Mouse (Mus musculus) forebrain, embryonic 14.5 days (tissue): ENCODE data around the gene BC005537. TPM values are rescaled to one million over a fixed set of nuclear protein-coding genes. Genes with fewer than 3 reads are reported as not detected.
A peak's percentile ranks its signal among the peaks of the same experiment; 100 is the strongest.

Source experiments
- ATAC-seq: fragments of 200-750 bp; cut with Nextera tagmentation; 2 replicates; pipeline ENCODE4 v1.8.0; 2017; ENCODE audit warnings: mild to moderate bottlenecking, moderate library complexity
- DNase-seq: peaks from one replicate; pipeline ENCODE4 v3.0.0-alpha.2; 2015; ENCODE audit warnings: low spot score
- H3K27ac ChIP-seq: fragments of 300-500 bp; sonication (generic); 2 replicates; pipeline ENCODE4 v1.5.1; 2014; ENCODE audit warnings: low read depth, mild to moderate bottlenecking, control low read depth, low read length, moderate library complexity
- H3K27me3 ChIP-seq: fragments of 300-500 bp; sonication (generic); replicated peaks from 2 replicates; pipeline ENCODE4 v1.6.1; 2014; ENCODE audit warnings: low read length, control low read depth, mixed read lengths; ENCODE audit not compliant: control insufficient read depth, insufficient read depth
- H3K36me3 ChIP-seq: fragments of 300-500 bp; sonication (generic); 2 replicates; pipeline ENCODE4 v1.6.1; 2014; ENCODE audit warnings: low read length, control low read depth; ENCODE audit not compliant: control insufficient read depth, insufficient read depth
- H3K4me1 ChIP-seq: fragments of 300-500 bp; sonication (generic); 2 replicates; pipeline ENCODE4 v1.6.1; 2014; ENCODE audit warnings: antibody characterized with exemption, low read length, control low read depth; ENCODE audit not compliant: control insufficient read depth, insufficient read depth
- H3K4me2 ChIP-seq: fragments of 300-500 bp; sonication (generic); 2 replicates; pipeline ENCODE4 v1.6.1; 2014; ENCODE audit warnings: mild to moderate bottlenecking, control low read depth, low read length
- H3K4me3 ChIP-seq: fragments of 300-500 bp; sonication (generic); 2 replicates; pipeline ENCODE4 v1.5.1; 2014; ENCODE audit warnings: low read depth, low read length, control low read depth
- H3K9ac ChIP-seq: fragments of 300-500 bp; sonication (generic); 2 replicates; pipeline ENCODE4 v1.6.1; 2014; ENCODE audit warnings: mild to moderate bottlenecking, low read length, control low read depth, moderate library complexity
- H3K9me3 ChIP-seq: fragments of 300-500 bp; sonication (generic); replicated peaks from 2 replicates; pipeline ENCODE4 v1.6.1; 2016; ENCODE audit warnings: low read length, control low read depth, mixed read lengths; ENCODE audit not compliant: control insufficient read depth
- WGBS: fragments of 180-500 bp; shearing (Covaris S2); extraction: QIAGEN DNeasy Blood & Tissue Kit; methylation state at CpG from one replicate; pipeline ENCODE4 v1.1.7; 2014; 5-methylcytosine and 5-hydroxymethylcytosine counted together
- polyA plus RNA-seq: library from polyadenylated mRNA; unstranded; fragments of >200 nt; fragmentation: Nextera tagmentation; extraction: Ambion mirVana; gene quantifications from 2 replicates; pipeline ENCODE4 v1.2.1, GENCODE M21; 2014

BC005537 gene
- polyA plus RNA-seq, 1 experiment from 2014 or later: 50.3 TPM

DNA sequence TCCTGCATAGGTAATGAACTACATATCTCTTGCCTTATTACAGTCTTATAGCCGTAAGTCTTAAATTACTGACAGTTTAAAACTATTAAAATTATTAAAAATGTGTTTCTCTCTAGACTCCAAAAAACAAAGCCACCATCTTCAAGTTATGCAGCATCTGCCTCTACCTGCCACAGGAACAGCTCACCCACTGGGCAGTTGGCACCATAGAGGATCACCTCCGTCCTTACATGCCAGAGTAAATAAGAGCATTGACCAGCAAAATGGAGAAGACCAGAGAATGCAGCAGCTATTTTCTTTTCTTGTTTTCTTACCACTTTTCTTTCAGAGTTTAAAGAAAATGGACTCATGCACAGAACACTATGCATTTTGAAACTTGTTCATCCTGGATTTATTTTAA lies 11.1 kb downstream of the BC005537 start:
- Histone ChIP-seq H3K4me3 (no peak overlapping the region), H3K4me2 (no peak overlapping the region), H3K9me3 (no peaks in the 10 kb centered on the region), H3K27me3 (no peaks in the 10 kb centered on the region), H3K9ac (no peak overlapping the region), H3K36me3 (peaks cover 76% of the 10 kb centered on the region), H3K4me1 (no peaks in the 10 kb centered on the region), H3K27ac (no peak overlapping the region)
- WGBS: 94% methylated on average over 2 of the region's 2 CpGs
- ATAC-seq: no peak
- no peak for DNase-seq

DNA sequence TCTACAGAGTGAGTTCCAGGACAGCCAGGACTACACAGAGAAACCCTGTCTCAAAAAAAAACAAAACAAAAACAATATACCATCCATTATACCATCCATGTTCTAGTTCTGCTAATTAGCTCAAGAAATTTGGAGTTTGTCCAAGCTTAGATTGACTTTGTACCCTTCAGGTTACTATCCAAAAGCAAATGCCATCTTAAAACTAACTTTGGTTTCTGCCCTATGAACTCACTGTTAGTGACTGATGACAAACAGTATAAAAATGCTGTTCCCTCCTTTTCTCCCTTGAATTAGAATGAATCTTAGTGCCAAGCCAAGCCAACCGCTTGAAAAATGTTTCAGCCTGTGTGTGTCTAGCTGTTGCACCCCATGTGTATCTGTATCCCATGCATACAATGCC lies 13.2 kb downstream of the BC005537 start:
- H3K4me2 ChIP-seq: no peak overlapping the region
- 71% methylated on average over 1 of the region's 1 CpGs for WGBS
- no peaks in the 10 kb centered on the region for H3K9me3 ChIP-seq
- H3K27ac ChIP-seq: no peak overlapping the region
- DNase-seq: no peak
- peaks cover 58% of the 10 kb centered on the region for H3K36me3 ChIP-seq
- H3K27me3 ChIP-seq: no peaks in the 10 kb centered on the region
- no peaks in the 10 kb centered on the region for H3K4me1 ChIP-seq
- H3K4me3 ChIP-seq: no peak overlapping the region
- no peak overlapping the region for H3K9ac ChIP-seq
- no peak for ATAC-seq

DNA sequence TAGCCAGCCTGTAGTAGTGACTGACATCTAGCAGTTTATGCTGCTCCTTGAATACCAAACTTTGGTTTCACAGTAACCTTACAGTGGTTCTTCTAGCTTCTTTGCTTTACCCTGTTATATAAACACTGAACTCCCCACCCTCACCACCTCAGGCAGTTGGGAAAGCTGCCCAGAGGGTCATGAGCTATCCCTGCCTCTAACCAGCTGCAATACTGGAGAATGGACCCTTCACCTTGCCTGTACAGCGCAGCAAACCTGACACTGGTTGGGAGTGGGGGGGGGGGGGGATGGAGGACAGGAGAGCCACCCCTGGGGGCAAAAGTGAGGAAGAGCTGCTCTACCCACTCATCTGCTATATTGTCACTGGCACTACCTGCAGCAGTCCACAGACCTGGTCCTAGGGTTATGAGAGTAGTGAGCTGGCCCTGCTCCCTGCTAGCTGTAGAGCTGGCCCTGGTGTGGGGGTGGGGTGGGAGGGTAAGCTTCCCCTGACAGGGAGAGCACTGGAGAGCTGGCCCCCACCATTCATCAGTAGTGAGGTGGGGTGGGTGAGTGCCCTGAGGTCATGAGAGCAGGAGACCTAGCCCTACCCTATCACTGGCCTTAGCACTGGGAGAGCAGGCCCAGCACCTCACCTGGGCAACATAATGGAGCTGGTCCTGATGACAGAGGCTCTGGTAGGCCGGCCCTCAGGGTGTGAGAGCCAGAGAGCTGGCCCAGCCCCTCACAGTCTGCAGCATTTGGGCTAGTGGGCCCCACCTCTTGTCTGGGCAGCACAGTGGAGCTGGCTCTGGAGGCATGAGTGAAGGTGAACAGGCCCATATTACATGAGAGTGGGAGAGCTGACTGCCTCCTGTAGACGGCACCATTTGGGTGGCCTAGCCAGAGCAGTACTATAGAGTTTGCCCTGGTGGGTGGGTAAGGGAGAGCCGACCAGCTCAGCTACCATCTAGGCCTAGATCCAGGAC lies 15.0 kb downstream of the BC005537 start:
- 59% methylated on average over 4 of the region's 4 CpGs for WGBS
- no peak for DNase-seq
- peak; percentile 68 for ATAC-seq
- H3K4me2 ChIP-seq: no peak overlapping the region
- peaks cover 45% of the 10 kb centered on the region for H3K36me3 ChIP-seq
- no peak overlapping the region for H3K27ac ChIP-seq
- H3K4me1 ChIP-seq: no peaks in the 10 kb centered on the region
- no peaks in the 10 kb centered on the region for H3K27me3 ChIP-seq
- no peaks in the 10 kb centered on the region for H3K9me3 ChIP-seq
- H3K4me3 ChIP-seq: no peak overlapping the region
- H3K9ac ChIP-seq: no peak overlapping the region

DNA sequence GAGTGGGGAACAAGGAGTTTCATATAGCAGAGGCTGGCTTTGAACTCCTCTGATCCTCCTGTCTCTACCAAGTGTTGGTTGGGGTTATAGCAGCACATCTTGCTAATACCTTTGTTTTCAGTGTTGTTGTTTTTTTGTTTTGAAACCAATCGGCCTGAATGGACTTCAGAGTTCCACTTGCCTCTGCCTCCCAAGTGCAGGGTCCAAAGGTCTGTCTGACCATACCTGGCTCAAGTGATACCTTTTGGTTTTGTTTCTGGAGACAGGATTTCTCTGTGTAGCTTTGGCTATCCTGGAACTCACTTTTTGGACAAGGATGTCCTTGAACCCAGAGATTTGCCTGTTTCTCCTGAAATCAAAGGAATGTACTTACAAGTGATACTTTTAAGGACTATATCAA lies 18.5 kb downstream of the BC005537 start:
- H3K4me3 ChIP-seq: no peak overlapping the region
- peaks cover 15% of the 10 kb centered on the region for H3K36me3 ChIP-seq
- DNase-seq (no peak), ATAC-seq (no peak)
- no peaks in the 10 kb centered on the region for H3K27me3 ChIP-seq
- H3K4me2 ChIP-seq: no peak overlapping the region
- H3K4me1 ChIP-seq: no peaks in the 10 kb centered on the region
- no peak overlapping the region for H3K9ac ChIP-seq
- 64% methylated on average over 1 of the region's 1 CpGs for WGBS
- H3K9me3 ChIP-seq: no peaks in the 10 kb centered on the region
- no peak overlapping the region for H3K27ac ChIP-seq

DNA sequence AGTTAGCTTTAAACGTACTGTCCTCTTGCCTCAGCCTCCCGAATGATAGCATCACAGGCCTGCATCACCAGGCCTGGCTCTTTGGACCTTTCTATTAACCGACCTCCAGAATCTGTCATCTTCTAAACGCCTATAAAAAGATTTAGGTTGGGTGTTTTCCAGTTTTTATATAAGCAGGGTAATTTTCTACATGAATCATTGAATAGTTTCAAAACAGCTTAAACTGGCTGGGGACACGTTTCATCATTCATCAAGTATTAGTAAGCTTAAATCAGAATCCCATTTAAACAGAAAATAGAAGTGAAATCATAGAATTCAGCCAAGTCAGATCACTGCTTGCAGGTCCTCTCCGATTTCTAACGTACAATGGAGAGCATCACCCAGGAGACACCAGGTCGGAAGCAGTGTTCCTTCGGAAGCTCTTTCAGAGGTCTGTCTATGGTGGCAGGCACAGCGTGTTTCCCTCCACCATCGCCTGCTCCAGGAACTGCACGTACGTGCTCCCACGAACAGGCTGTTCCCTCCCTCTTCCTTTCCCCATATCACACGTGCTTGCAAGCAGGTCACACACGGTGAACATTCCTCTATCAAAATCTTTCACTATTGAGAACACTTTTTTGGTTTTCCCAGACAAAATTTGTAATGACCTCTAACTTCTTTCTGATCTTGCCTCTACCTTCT lies 21.3 kb downstream of the BC005537 start:
- DNase-seq: no peak
- Histone ChIP-seq H3K9ac (no peak overlapping the region), H3K4me1 (no peaks in the 10 kb centered on the region), H3K9me3 (no peaks in the 10 kb centered on the region), H3K36me3 (peaks cover 5% of the 10 kb centered on the region; the same call in 1 of the 2 replicates), H3K27me3 (no peaks in the 10 kb centered on the region), H3K27ac (no peak overlapping the region), H3K4me2 (no peak overlapping the region), H3K4me3 (no peak overlapping the region)
- 91% methylated on average over 16 of the region's 16 CpGs for WGBS
- no peak for ATAC-seq

DNA sequence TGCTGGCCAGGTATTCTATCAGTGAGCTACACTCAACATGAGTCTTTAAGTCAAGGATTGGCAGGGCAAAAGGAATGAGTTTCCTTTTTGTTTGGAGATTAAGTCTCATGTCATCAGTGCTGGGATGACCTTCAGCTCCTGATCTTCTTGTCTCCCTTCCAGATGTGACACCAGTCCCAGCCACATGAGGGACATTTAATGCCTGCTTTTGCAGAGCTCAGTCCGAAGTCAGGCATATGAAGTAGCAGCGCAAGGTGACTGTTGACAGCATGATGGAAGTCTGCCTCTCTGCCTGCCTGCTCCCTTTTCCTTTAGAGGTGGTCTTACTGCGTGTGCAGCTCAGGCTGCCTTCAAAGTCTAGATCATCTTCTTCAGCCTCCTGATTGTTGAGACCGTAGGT lies 23.2 kb downstream of the BC005537 start:
- 0 out of 2 replicates have a peak, but pooled peaks cover 4% of the 10 kb centered on the region for H3K36me3 ChIP-seq
- no peaks in the 10 kb centered on the region for H3K27me3 ChIP-seq
- no peaks in the 10 kb centered on the region for H3K9me3 ChIP-seq
- no peaks in the 10 kb centered on the region for H3K4me1 ChIP-seq
- no peak overlapping the region for H3K27ac ChIP-seq
- no peak overlapping the region for H3K4me3 ChIP-seq
- no peak for ATAC-seq
- H3K9ac ChIP-seq: no peak overlapping the region
- no peak for DNase-seq
- WGBS: 91% methylated on average over 4 of the region's 4 CpGs
- no peak overlapping the region for H3K4me2 ChIP-seq

DNA sequence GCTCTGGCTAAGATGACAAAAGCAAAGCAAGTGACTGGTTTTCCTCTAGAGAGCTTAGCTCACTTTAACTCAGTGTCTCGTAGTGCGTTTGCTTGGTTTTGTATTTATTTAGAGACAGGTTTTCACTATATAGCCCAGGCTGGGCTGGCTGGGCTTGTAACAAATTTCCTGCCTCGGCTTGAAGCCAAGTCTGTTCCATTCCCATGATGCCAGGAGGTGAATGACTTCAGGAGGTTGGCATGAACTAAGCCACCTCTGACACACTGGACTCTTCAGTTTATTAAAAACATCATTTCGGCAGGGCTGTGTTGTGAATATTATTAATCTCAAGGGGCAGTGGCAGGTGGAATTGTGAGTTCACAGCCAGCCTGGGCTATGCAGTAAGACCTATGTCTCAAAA lies 24.1 kb downstream of the BC005537 start:
- no peak for ATAC-seq

DNA sequence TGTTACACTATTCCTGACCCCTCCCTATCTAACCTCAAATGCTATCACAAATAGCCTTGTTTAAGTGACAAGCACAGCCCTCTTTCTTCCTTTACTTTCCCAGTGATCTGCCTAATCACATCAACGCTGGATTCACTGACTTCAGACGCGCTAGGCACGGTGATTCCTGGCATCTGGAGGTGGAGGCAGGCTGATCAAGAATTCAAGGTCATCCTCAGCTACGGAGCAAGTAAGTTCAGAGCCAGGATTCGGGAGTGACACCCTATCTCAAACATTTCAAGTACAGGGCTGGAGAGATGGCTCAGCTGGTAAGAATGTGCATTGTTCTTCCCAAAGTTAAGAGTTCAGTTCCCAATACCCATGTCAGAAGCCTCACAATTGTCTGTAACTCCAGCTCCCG lies 24.7 kb downstream of the BC005537 start:
- WGBS: 88% methylated on average over 7 of the region's 7 CpGs
- no peaks in the 10 kb centered on the region for H3K36me3 ChIP-seq
- no peaks in the 10 kb centered on the region for H3K27me3 ChIP-seq
- no peak for ATAC-seq
- no peak overlapping the region for H3K4me3 ChIP-seq
- no peak overlapping the region for H3K27ac ChIP-seq
- no peak overlapping the region for H3K9ac ChIP-seq
- H3K4me2 ChIP-seq: no peak overlapping the region
- no peaks in the 10 kb centered on the region for H3K4me1 ChIP-seq
- no peak for DNase-seq
- no peaks in the 10 kb centered on the region for H3K9me3 ChIP-seq

More for the DNA sequence above, 24.1 kb downstream of the BC005537 start:
- H3K27ac ChIP-seq: no peak overlapping the region
- no peaks in the 10 kb centered on the region for H3K9me3 ChIP-seq
- DNase-seq: no peak
- H3K27me3 ChIP-seq: no peaks in the 10 kb centered on the region
- no peak overlapping the region for H3K4me3 ChIP-seq
- no peaks in the 10 kb centered on the region for H3K36me3 ChIP-seq
- 91% methylated on average over 4 of the region's 4 CpGs for WGBS
- H3K4me2 ChIP-seq: no peak overlapping the region
- no peak overlapping the region for H3K9ac ChIP-seq
- no peaks in the 10 kb centered on the region for H3K4me1 ChIP-seq
